Mouse (Mus musculus): Measurements from ENCODE around the gene Abcg1. TPM values are rescaled to one million over a fixed set of nuclear protein-coding genes. Genes with fewer than 3 reads are reported as not detected.

The Abcg1 gene
- polyA plus RNA-seq, 1 experiment from 2014 or later, result 18.2 TPM

DNA sequence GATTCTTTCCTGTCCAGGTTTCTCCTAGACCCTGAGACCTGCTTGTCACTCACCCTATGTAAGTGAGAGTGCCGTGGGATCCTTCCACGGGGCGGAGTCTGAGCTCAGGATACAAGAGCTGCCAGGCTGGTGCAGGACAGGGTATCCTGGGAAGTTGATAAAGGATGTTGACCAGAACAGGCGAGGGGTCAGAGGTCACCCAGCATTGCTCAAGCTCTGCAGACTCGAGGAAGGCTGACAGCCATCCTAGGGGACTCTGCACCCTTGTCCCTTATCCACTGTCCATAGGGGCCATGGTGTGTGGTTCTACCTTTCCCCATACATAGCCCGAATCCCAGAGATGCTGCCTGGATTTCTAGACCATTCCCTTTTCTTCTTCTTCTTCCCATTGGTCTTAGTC is 58.6 kb downstream of the Abcg1 start:
- ATAC-seq, result no peak
- H3K4me1 ChIP-seq, result peaks cover 13% of the 10 kb centered on the region
- 86% methylated on average over 6 of the region's 6 CpGs for WGBS
- peaks cover 47% of the 10 kb centered on the region for H3K36me3 ChIP-seq (ENCODE audit: poor library complexity, severe bottlenecking)
- no peak overlapping the region for H3K4me3 ChIP-seq
- H3K27ac ChIP-seq, result no peak overlapping the region
- H3K27me3 ChIP-seq, result no peaks in the 10 kb centered on the region
- no peak overlapping the region for H3K9ac ChIP-seq
- H3K9me3 ChIP-seq (replicated peaks), result no peaks in the 10 kb centered on the region
- H3K4me2 ChIP-seq, result no peak overlapping the region

GRCm38 (mm10) chr17:31117946-31118345 is 60.5 kb downstream of the Abcg1 start:
- H3K9ac ChIP-seq, result no peak overlapping the region
- 0 out of 2 replicates have a peak, but pooled peaks cover 1% of the 10 kb centered on the region for H3K9me3 ChIP-seq (replicated peaks)
- H3K27me3 ChIP-seq, result no peaks in the 10 kb centered on the region
- WGBS, result 87% methylated on average over 5 of the region's 5 CpGs
- H3K4me1 ChIP-seq, result peaks cover 11% of the 10 kb centered on the region
- no peak overlapping the region for H3K27ac ChIP-seq
- no peak overlapping the region for H3K4me3 ChIP-seq
- H3K4me2 ChIP-seq, result no peak overlapping the region
- no peak for ATAC-seq
- peaks cover 28% of the 10 kb centered on the region for H3K36me3 ChIP-seq (ENCODE audit: poor library complexity, severe bottlenecking)

DNA sequence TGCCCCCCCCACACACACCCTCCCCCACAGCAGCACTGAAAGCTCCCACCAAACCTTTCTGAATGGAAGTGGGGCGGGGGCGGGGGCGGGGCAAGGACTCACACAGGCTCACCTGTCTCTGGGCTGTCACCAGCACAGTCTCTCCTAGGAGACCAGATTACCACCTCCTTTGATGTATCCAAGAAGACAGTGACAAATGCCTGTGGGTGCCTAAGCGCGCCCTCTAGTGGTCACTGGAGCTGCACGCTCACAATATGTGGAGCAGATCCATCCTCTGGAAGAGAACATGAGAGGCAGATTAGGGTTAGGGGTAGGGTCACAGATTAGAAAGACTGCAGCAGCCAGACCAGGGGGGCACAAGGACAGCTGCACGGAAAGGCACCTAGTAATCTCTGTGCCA is 62.0 kb downstream of the Abcg1 start:
- H3K36me3 ChIP-seq (ENCODE audit: poor library complexity, severe bottlenecking), result peaks cover 21% of the 10 kb centered on the region; the same call in 1 of the 2 replicates
- no peaks in the 10 kb centered on the region for H3K4me1 ChIP-seq
- H3K9ac ChIP-seq, result no peak overlapping the region
- peak; percentile 53 for ATAC-seq
- peaks cover 11% of the 10 kb centered on the region; the same call in 1 of the 2 replicates for H3K9me3 ChIP-seq (replicated peaks)
- H3K4me3 ChIP-seq, result no peak overlapping the region
- no peaks in the 10 kb centered on the region for H3K27me3 ChIP-seq
- 3% methylated on average over 7 of the region's 7 CpGs for WGBS
- H3K27ac ChIP-seq, result no peak overlapping the region
- no peak overlapping the region for H3K4me2 ChIP-seq

DNA sequence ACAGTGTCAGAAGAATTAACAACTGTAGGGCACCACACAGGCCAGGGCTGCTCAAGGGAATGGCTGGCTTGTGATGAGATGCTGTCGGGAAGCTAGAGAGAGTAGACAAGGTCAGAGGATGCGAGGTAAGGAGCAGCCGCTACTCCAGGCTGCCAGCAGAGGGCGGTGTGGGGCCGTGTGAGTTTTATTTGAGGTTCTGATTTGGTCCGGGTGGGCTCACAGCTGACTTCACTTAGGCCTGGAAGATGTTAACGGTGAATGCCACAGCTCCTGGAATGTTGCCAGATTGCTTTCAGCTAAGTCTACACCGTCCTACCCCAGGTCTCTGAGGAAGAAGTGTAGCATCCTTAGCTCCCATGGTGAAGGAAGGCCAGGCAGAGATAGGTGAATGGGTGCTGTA is 64.5 kb downstream of the Abcg1 start:
- Histone ChIP-seq H3K9ac (no peak overlapping the region), H3K36me3 (ENCODE audit: poor library complexity, severe bottlenecking) (0 out of 2 replicates have a peak, but pooled peaks cover 4% of the 10 kb centered on the region), H3K27me3 (no peaks in the 10 kb centered on the region), H3K4me3 (no peak overlapping the region), H3K9me3 (replicated peaks) (peaks cover 11% of the 10 kb centered on the region; the same call in 1 of the 2 replicates), H3K27ac (no peak overlapping the region), H3K4me1 (peaks cover 10% of the 10 kb centered on the region; the same call in 1 of the 2 replicates), H3K4me2 (no peak overlapping the region)
- WGBS, result 14% methylated on average over 8 of the region's 8 CpGs
- no peak for ATAC-seq

DNA sequence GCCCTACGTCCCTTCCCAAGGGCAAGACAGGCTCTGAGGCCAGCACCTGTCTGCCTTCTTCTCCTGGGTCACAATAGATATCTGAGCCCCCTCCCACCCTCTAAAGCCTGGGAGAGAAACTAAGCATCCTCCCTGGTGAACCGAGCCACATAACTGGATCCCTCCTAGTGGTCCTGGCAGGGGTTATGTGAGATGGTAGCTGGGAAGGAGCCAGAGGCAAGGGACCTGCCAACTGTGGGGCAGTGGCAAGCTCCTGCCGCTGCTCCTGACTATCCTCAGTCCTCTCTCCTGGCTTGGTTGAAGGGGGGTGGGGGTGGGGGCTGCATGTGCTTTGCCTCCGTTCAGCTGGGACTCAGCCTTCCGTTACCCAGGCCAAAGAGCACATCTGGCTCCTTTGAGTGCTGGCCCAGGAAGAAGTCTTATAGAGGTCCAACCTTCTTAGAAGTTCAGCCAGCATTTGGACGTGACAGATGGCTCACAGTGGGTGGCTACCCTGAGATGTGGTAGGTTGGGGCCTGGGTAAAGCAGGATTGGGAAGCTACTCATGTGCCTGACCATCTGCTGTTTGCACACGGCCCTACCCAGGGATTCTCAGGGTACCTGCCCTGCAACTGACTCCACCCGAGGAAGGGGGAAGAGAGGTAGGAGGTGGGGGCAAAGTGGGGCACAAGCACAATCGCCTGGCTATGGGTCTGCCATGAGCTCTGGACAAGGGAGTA is 68.2 kb downstream of the Abcg1 start:
- Histone ChIP-seq H3K9me3 (replicated peaks) (peaks cover 11% of the 10 kb centered on the region; the same call in 1 of the 2 replicates), H3K36me3 (ENCODE audit: poor library complexity, severe bottlenecking) (no peaks in the 10 kb centered on the region), H3K9ac (no peak overlapping the region), H3K4me1 (peaks cover 15% of the 10 kb centered on the region; the same call in 1 of the 2 replicates), H3K27ac (no peak overlapping the region), H3K4me3 (no peak overlapping the region), H3K27me3 (no peaks in the 10 kb centered on the region), H3K4me2 (no peak overlapping the region)
- peak; percentile 70 for ATAC-seq
- 46% methylated on average over 9 of the region's 9 CpGs for WGBS

GRCm38 (mm10) chr17:31128708-31129318 is 71.3 kb downstream of the Abcg1 start:
- H3K9me3 ChIP-seq (replicated peaks), result peaks cover under 1% of the 10 kb centered on the region; the same call in 1 of the 2 replicates
- no peak for ATAC-seq
- no peak overlapping the region for H3K4me3 ChIP-seq
- H3K36me3 ChIP-seq (ENCODE audit: poor library complexity, severe bottlenecking), result no peaks in the 10 kb centered on the region
- H3K27ac ChIP-seq, result no peak overlapping the region
- no peak overlapping the region for H3K9ac ChIP-seq
- H3K4me1 ChIP-seq, result peaks cover 15% of the 10 kb centered on the region; the same call in 1 of the 2 replicates
- H3K4me2 ChIP-seq, result no peak overlapping the region
- H3K27me3 ChIP-seq, result no peaks in the 10 kb centered on the region
- 86% methylated on average over 9 of the region's 9 CpGs for WGBS

- Histone ChIP-seq H3K27me3 (no peaks in the 10 kb centered on the region), H3K4me2 (no peak within 1 kb of the TSS), H3K4me3 (no peak within 1 kb of the TSS), H3K9ac (no peak within 1 kb of the TSS), H3K27ac (no peak within 1 kb of the TSS), H3K4me1 (peaks cover 15% of the 10 kb centered on the region; the same call in 1 of the 2 replicates), H3K36me3 (ENCODE audit: poor library complexity, severe bottlenecking) (no peaks in the 10 kb centered on the region), H3K9me3 (replicated peaks) (no peaks in the 10 kb centered on the region)
- WGBS, result 32% methylated on average over 2 of the region's 2 CpGs
- no peak for ATAC-seq
Observed at GRCm38 (mm10) chr17:31129452-31129851, 72.0 kb downstream of the Abcg1 start, which contains the start of gene Tff3. Gene Tff3 (minus strand): TSS chr17:31129646.

- no peak for ATAC-seq
- Histone ChIP-seq H3K36me3 (ENCODE audit: poor library complexity, severe bottlenecking) (no peaks in the 10 kb centered on the region), H3K4me1 (0 out of 2 replicates have a peak, but pooled peaks cover 5% of the 10 kb centered on the region), H3K27ac (no peak overlapping the region), H3K9me3 (replicated peaks) (no peaks in the 10 kb centered on the region), H3K27me3 (no peaks in the 10 kb centered on the region), H3K9ac (no peak overlapping the region), H3K4me3 (no peak overlapping the region), H3K4me2 (no peak overlapping the region)
- WGBS, result 78% methylated on average over 10 of the region's 10 CpGs
Observed at GRCm38 (mm10) chr17:31131269-31131821, 73.9 kb downstream of the Abcg1 start.

DNA sequence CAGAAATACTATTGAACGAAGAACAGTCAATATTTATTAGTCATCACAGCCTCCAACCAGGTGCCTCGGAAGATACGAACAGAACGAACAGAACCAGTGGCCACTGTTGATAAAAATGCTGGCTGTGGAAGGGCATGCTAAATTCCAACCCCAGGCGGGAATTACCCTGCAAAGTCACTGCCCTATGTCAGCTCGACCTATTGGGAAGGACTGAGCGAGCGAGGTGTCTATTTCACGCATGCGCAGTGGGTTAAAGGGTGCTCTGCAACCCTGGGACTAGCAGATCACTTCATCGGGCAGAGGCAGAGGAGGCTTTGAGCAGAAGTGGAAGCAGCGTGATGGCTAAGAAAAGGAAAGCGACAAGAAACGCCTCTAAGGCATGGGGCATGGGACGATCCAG is 76.3 kb downstream of the Abcg1 start:
- Histone ChIP-seq H3K9ac (no peak overlapping the region), H3K9me3 (replicated peaks) (no peaks in the 10 kb centered on the region), H3K4me3 (no peak overlapping the region), H3K36me3 (ENCODE audit: poor library complexity, severe bottlenecking) (no peaks in the 10 kb centered on the region), H3K4me1 (0 out of 2 replicates have a peak, but pooled peaks cover 5% of the 10 kb centered on the region), H3K27ac (no peak overlapping the region), H3K4me2 (no peak overlapping the region), H3K27me3 (no peaks in the 10 kb centered on the region)
- no peak for ATAC-seq
- WGBS, result 78% methylated on average over 15 of the region's 15 CpGs

DNA sequence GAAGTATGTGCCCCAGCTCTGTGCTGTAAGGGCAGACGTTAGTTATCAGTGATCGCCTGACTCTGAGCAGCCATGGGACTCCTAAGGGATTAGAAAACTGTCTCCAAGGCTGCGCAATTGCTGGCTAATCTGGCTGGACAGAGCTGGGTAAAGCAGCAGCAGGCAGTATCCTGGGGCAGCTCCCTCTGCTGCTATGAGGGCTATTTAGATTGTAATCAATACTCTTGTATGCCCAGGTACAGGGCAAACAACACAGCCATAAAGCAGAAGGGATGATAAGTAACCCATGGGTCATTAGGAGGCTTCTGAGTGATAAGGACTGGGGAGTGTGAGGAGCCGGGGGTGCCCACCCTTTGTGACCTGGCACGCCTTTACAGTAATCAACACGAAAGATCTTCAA is 77.4 kb downstream of the Abcg1 start:
- Histone ChIP-seq H3K4me1 (no peaks in the 10 kb centered on the region), H3K4me2 (no peak overlapping the region), H3K9me3 (replicated peaks) (no peaks in the 10 kb centered on the region), H3K9ac (no peak overlapping the region), H3K27ac (no peak overlapping the region), H3K27me3 (no peaks in the 10 kb centered on the region), H3K4me3 (no peak overlapping the region), H3K36me3 (ENCODE audit: poor library complexity, severe bottlenecking) (no peaks in the 10 kb centered on the region)
- ATAC-seq, result no peak
- 83% methylated on average over 6 of the region's 6 CpGs for WGBS

GRCm38 (mm10) chr17:31136291-31136690 is 78.8 kb downstream of the Abcg1 start:
- Histone ChIP-seq H3K9me3 (replicated peaks) (no peaks in the 10 kb centered on the region), H3K27me3 (no peaks in the 10 kb centered on the region), H3K4me1 (no peaks in the 10 kb centered on the region), H3K4me2 (no peak overlapping the region), H3K4me3 (no peak overlapping the region), H3K36me3 (ENCODE audit: poor library complexity, severe bottlenecking) (no peaks in the 10 kb centered on the region), H3K9ac (no peak overlapping the region), H3K27ac (no peak overlapping the region)
- no peak for ATAC-seq
- 67% methylated on average over 3 of the region's 3 CpGs for WGBS

- Histone ChIP-seq H3K9ac (no peak overlapping the region), H3K4me2 (no peak overlapping the region), H3K36me3 (ENCODE audit: poor library complexity, severe bottlenecking) (no peaks in the 10 kb centered on the region), H3K4me1 (no peaks in the 10 kb centered on the region), H3K27ac (no peak overlapping the region), H3K27me3 (no peaks in the 10 kb centered on the region), H3K9me3 (replicated peaks) (no peaks in the 10 kb centered on the region), H3K4me3 (no peak overlapping the region)
- ATAC-seq, result no peak
- WGBS, result 88% methylated on average over 1 of the region's 1 CpGs
Observed at GRCm38 (mm10) chr17:31136821-31137220, 79.3 kb downstream of the Abcg1 start.

Data from forebrain, embryonic 13.5 days (tissue).